Mouse (Mus musculus) bone marrow, adult 2 months (tissue): ENCODE data around the gene Cyp4f17.
"Not testable (repeated sequence)": the region's sequence is repeated elsewhere in the genome, so short reads cannot be mapped to it uniquely, and the experiment has no call there.

Experiments
- CTCF ChIP-seq: fragments of 200-500 bp; IDR thresholded peaks from 2 replicates; pipeline ENCODE4 v1.5.1; 2011; ENCODE audit warnings: low read length, control low read depth; ENCODE audit not compliant: control insufficient read depth, insufficient read depth
- POLR2A ChIP-seq: fragments of 200-500 bp; IDR thresholded peaks from 2 replicates; pipeline ENCODE4 v1.6.1; 2011; ENCODE audit warnings: low read depth, mild to moderate bottlenecking, control low read depth, low read length, borderline replicate concordance; ENCODE audit not compliant: control insufficient read depth

DNA sequence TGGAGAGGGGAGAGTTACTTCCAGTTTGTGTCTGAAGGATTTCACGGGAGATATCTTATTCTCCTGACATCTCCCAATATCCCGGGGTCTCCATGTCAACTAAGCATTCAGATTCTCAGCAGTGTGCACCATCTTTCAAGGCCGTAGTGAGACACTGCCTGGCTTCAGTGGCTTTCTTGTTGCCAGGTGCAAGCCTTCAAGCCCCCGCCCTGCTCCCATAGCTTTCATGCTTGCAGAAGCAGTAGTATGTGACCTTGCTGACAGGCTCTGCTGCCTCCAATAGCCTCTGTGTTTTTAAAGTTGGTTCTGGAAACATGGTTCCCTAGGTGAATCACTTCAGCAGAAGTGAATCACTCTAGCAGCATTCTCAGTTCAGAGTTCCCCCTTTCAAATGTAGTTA is 26.5 kb downstream of the Cyp4f17 start:
- not testable (repeated sequence) for TF ChIP-seq POLR2A, CTCF
